Mouse (Mus musculus) kidney, adult 11 months (tissue): Measurements from ENCODE around the gene Dlx3.

ENCODE experiments used
- DNase-seq: peaks from one replicate; pipeline ENCODE4 v3.0.0; 2022

The Dlx3 gene

DNA sequence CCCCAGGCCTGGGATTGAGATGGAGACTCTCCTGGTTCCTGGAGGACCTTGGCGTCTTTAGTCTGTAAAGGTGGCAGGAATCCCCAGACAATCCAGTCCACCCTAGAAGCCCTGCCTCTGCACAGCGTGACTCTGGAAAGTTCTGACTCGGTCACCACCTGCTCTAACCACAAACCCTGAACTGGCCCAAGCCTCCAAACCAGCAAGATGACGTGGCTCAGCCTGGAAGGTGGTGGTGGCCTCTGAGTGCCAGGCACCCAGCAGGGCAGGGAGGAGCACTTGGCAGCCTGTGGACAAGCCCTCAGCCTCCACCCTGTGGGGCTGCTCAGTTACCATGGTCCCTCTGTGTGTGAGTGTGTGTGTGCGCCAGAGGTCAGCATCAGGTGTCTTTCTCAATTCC, 38.0 kb downstream of the Dlx3 start:
- no peak for DNase-seq

- no peak for DNase-seq
Measured at GRCm38 (mm10) chr11:95159763-95160371, 39.9 kb downstream of the Dlx3 start.

DNA sequence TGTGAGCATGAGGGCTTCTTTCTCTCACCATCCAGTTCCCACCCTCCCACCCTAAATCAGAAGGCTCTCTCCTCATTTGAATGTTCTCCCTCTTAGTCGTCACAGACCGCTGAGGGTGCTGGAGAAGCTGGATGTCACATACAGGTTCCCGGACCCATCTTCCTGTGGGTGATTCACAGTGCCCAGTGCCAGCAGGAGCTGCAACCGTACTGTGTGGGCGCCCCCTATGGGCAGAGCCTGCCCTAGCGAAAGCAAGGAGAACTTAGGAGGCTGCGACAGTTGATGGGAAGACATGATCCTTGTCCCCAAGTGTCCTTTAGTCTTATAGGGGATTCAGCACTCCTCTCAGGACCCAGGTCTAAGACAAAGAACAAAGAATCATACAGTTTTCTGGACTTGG, 40.8 kb downstream of the Dlx3 start:
- no peak for DNase-seq

DNA sequence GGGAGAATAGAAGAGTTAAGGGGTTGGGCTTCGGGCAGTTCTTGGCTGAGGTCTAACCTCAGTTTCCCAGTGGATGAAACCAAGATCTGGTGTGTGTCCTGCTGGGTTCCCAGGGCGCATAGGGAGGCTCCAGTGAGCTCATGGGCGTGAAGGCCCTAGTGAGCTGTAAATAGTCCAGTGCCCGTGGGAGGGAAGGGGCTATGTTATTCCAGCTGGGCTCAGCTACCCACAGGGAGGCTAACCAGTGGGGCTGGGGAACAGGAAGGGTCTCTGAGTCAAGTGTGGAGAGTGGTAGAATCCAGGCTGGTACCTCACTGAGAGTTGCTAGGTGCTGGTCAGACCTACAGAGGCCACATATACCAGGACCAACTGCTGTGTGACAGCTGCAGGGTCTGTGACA, 41.8 kb downstream of the Dlx3 start:
- DNase-seq = no peak

DNA sequence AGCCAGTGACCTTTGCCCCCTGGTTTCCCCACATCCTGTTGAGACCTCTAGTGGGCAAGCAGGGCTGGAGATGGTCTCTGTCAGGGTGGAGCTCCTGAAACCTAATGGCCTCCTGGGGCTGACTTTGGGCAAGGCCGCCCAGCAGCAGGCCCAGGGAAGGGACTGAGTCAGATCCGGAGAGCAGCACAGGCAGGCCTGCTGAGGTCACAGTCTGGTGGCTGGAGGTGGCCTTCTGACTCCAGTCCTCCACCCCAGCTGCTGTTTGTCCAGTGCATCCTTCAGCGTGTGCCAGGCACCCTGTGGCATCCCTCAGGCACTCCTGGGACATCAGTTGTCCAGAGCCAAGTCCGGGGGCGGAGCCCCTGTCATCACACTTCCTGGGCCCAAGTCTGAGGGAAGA, 45.9 kb downstream of the Dlx3 start:
- no peak for DNase-seq
